Comparison of ENCODE assay signal across 28 mouse cellular contexts in genomic region chr7:37619254-37619653, GRCm38 (mm10).
A peak's percentile ranks its signal among the peaks of the same experiment; 100 is the strongest.
DNase-seq lines count a peak whose midpoint lies in the region; ATAC-seq lines count a peak whose summit lies in the region.
"Had no signal": no experiment of that assay in that cellular context is flagged by ENCODE, and none has a peak within 500 bp of the region (broad histone marks: within the 10 kb centered on the region; RNA-seq: fewer than 3 reads in every experiment).

No protein-coding gene starts in this region.

- H3K9me3 ChIP-seq in forebrain, embryonic 11.5 days (ENCODE audit: control insufficient read depth, low read length) = no peaks in the 10 kb centered on the region
- H3K9me3 ChIP-seq in forebrain, embryonic 14.5 days (replicated peaks; ENCODE audit: control insufficient read depth, low read length) = no peaks in the 10 kb centered on the region
- H3K9me3 ChIP-seq in midbrain, embryonic 14.5 days (ENCODE audit: control insufficient read depth, low read length) = no peaks in the 10 kb centered on the region
- no peaks in the 10 kb centered on the region for H3K9me3 ChIP-seq in intestine, embryonic 16.5 days (ENCODE audit: control insufficient read depth, low read length)
- H3K9me3 ChIP-seq: embryonic facial prominence, embryonic 12.5 days; embryonic facial prominence, embryonic 15.5 days; heart, embryonic 10.5 days; heart, embryonic 13.5 days had no signal

- H3K4me3 ChIP-seq in forebrain, embryonic 11.5 days (ENCODE audit: low read depth, low read length) = no peak overlapping the region
- H3K4me3 ChIP-seq in forebrain, embryonic 14.5 days (ENCODE audit: low read depth, low read length) = no peak overlapping the region
- no peak overlapping the region for H3K4me3 ChIP-seq in midbrain, embryonic 14.5 days (replicated peaks; ENCODE audit: low read depth, low read length)
- H3K4me3 ChIP-seq in intestine, embryonic 16.5 days (ENCODE audit: low read length) = no peak overlapping the region
- H3K4me3 ChIP-seq: embryonic facial prominence, embryonic 12.5 days; embryonic facial prominence, embryonic 15.5 days; heart, adult 2 months; heart, embryonic 10.5 days; heart, embryonic 13.5 days had no signal

- ATAC-seq in forebrain, embryonic 11.5 days (replicated peaks; ENCODE audit: low FRiP score) = peak; percentile 68
- ATAC-seq in forebrain, embryonic 14.5 days = peak; percentile 63
- ATAC-seq in midbrain, embryonic 14.5 days (ENCODE audit: low FRiP score, low TSS enrichment) = no peak
- no peak for ATAC-seq in intestine, embryonic 16.5 days
- ATAC-seq: hindbrain, postnatal 0 days; inflammation-experienced regulatory T-cells, adult 6 months; intestine, postnatal 0 days had no signal

- H3K27ac ChIP-seq in forebrain, embryonic 11.5 days (ENCODE audit: low read depth, low read length) = no peak overlapping the region
- H3K27ac ChIP-seq in forebrain, embryonic 14.5 days (ENCODE audit: low read depth, low read length) = no peak overlapping the region
- no peak overlapping the region for H3K27ac ChIP-seq in midbrain, embryonic 14.5 days (replicated peaks; ENCODE audit: low read depth, low read length)
- no peak overlapping the region for H3K27ac ChIP-seq in intestine, embryonic 16.5 days (ENCODE audit: low read length)
- H3K27ac ChIP-seq: embryonic facial prominence, embryonic 12.5 days; embryonic facial prominence, embryonic 15.5 days; heart, adult 2 months; heart, embryonic 10.5 days; heart, embryonic 13.5 days; hindbrain, embryonic 14.5 days; hindbrain, postnatal 0 days had no signal

- H3K4me1 ChIP-seq in forebrain, embryonic 11.5 days (replicated peaks; ENCODE audit: control insufficient read depth, insufficient read depth, low read length) = peaks cover 13% of the 10 kb centered on the region
- peaks cover 6% of the 10 kb centered on the region for H3K4me1 ChIP-seq in forebrain, embryonic 14.5 days (ENCODE audit: control insufficient read depth, insufficient read depth, low read length)
- 0 out of 2 replicates have a peak, but pooled peaks cover 5% of the 10 kb centered on the region for H3K4me1 ChIP-seq in midbrain, embryonic 14.5 days (ENCODE audit: control insufficient read depth, insufficient read depth, low read length)
- no peaks in the 10 kb centered on the region for H3K4me1 ChIP-seq in intestine, embryonic 16.5 days (ENCODE audit: control insufficient read depth, insufficient read depth, low read length)
- H3K4me1 ChIP-seq: embryonic facial prominence, embryonic 15.5 days had no signal

- H3K9ac ChIP-seq in forebrain, embryonic 11.5 days (ENCODE audit: low read length) = no peak overlapping the region
- H3K9ac ChIP-seq in forebrain, embryonic 14.5 days (ENCODE audit: low read length) = no peak overlapping the region
- H3K9ac ChIP-seq in midbrain, embryonic 14.5 days (replicated peaks; ENCODE audit: low read length) = no peak overlapping the region
- H3K9ac ChIP-seq in intestine, embryonic 16.5 days (ENCODE audit: low read depth, low read length) = no peak overlapping the region
- H3K9ac ChIP-seq: embryonic facial prominence, embryonic 12.5 days; embryonic facial prominence, embryonic 15.5 days; heart, embryonic 13.5 days; hindbrain, embryonic 14.5 days had no signal

- H3K27me3 ChIP-seq in forebrain, embryonic 11.5 days (ENCODE audit: control insufficient read depth, insufficient read depth, low read length) = no peaks in the 10 kb centered on the region
- H3K27me3 ChIP-seq in forebrain, embryonic 14.5 days (replicated peaks; ENCODE audit: control insufficient read depth, insufficient read depth, low read length) = no peaks in the 10 kb centered on the region
- no peaks in the 10 kb centered on the region for H3K27me3 ChIP-seq in midbrain, embryonic 14.5 days (ENCODE audit: control insufficient read depth, insufficient read depth, low read length)
- H3K27me3 ChIP-seq in intestine, embryonic 16.5 days (replicated peaks; ENCODE audit: control insufficient read depth, insufficient read depth, low read length) = peaks cover 8% of the 10 kb centered on the region; the same call in 1 of the 2 replicates
- H3K27me3 ChIP-seq: CH12.LX had no signal

- DNase-seq in Muller cell, postnatal 12 days (ENCODE audit: inconsistent ontology term) = peak; percentile 76
- DNase-seq in forebrain, embryonic 11.5 days (ENCODE audit: low spot score) = peak; percentile 72
- peak; percentile 87 for DNase-seq in forebrain, embryonic 14.5 days (ENCODE audit: low spot score)
- DNase-seq in retina, embryonic 14.5 days (ENCODE audit: low spot score) = peak; percentile 38
- no peak for DNase-seq in midbrain, embryonic 14.5 days
- no peak for DNase-seq in layer of hippocampus, adult 8-10 months (ENCODE audit: low spot score in 2 of 2)
- DNase-seq: adrenal gland, adult 8-10 months; adrenal gland, postnatal 25 days; B cell, adult 2 months; cerebellum, adult 18-20 months; cerebellum, adult 9-10 months; cerebellum, postnatal 14 days; gastrocnemius, postnatal 10 days; gastrocnemius, postnatal 36 days; heart, adult 2 months; heart, postnatal 14 days; heart, postnatal 4 days had no signal

- no peak overlapping the region for H3K4me2 ChIP-seq in forebrain, embryonic 11.5 days (ENCODE audit: low read depth, low read length, severe bottlenecking)
- H3K4me2 ChIP-seq in forebrain, embryonic 14.5 days (ENCODE audit: low read length) = no peak overlapping the region
- H3K4me2 ChIP-seq in midbrain, embryonic 14.5 days (ENCODE audit: low read length) = no peak overlapping the region
- H3K4me2 ChIP-seq in intestine, embryonic 16.5 days (ENCODE audit: low read depth, low read length) = no peak overlapping the region
- H3K4me2 ChIP-seq: embryonic facial prominence, embryonic 12.5 days; embryonic facial prominence, embryonic 15.5 days; heart, embryonic 13.5 days; hindbrain, embryonic 14.5 days had no signal

- H3K36me3 ChIP-seq in forebrain, embryonic 11.5 days (ENCODE audit: control insufficient read depth, insufficient read depth, low read length) = no peaks in the 10 kb centered on the region
- no peaks in the 10 kb centered on the region for H3K36me3 ChIP-seq in forebrain, embryonic 14.5 days (ENCODE audit: control insufficient read depth, insufficient read depth, low read length)
- H3K36me3 ChIP-seq in midbrain, embryonic 14.5 days (ENCODE audit: control insufficient read depth, insufficient read depth, low read length) = no peaks in the 10 kb centered on the region
- no peaks in the 10 kb centered on the region for H3K36me3 ChIP-seq in intestine, embryonic 16.5 days (ENCODE audit: control insufficient read depth, insufficient read depth, low read length)
- H3K36me3 ChIP-seq: embryonic facial prominence, embryonic 12.5 days; embryonic facial prominence, embryonic 15.5 days; G1E; heart, embryonic 10.5 days; heart, embryonic 13.5 days had no signal

- 45% methylated on average over 7 of the region's 7 CpGs for WGBS in forebrain, embryonic 11.5 days
- WGBS in forebrain, embryonic 14.5 days = 12% methylated on average over 7 of the region's 7 CpGs
- WGBS in midbrain, embryonic 14.5 days = 68% methylated on average over 7 of the region's 7 CpGs
- 71% methylated on average over 7 of the region's 7 CpGs for WGBS in intestine, embryonic 16.5 days

Comparison
In these comparisons a context has a peak if more than half of its experiments do, and no peak if none do; other contexts are left out.
1. DNase-seq: peak in Muller cell, postnatal 12 days (single experiment), forebrain, embryonic 11.5 days (single experiment), forebrain, embryonic 14.5 days (single experiment) and retina, embryonic 14.5 days (single experiment); none in midbrain, embryonic 14.5 days (single experiment) and layer of hippocampus, adult 8-10 months (0 of 2).
2. ATAC-seq: peak in forebrain, embryonic 11.5 days (single experiment) and forebrain, embryonic 14.5 days (single experiment); none in midbrain, embryonic 14.5 days (single experiment) and intestine, embryonic 16.5 days (single experiment).